Mouse (Mus musculus) neural tube, embryonic 15.5 days (tissue): ENCODE data around the gene Gm12185. TPM values are rescaled to one million over a fixed set of nuclear protein-coding genes. Genes with fewer than 3 reads are reported as not detected.
"Not testable (repeated sequence)": the region's sequence is repeated elsewhere in the genome, so short reads cannot be mapped to it uniquely, and the experiment has no call there.

ENCODE experiments used
- ATAC-seq: fragments of 200-750 bp; cut with Nextera tagmentation; 2 replicates; pipeline ENCODE4 v1.8.0; 2017; ENCODE audit warnings: mild to moderate bottlenecking, moderate TSS enrichment, moderate library complexity; ENCODE audit not compliant: low FRiP score
- H3K27ac ChIP-seq: fragments of 300-500 bp; sonication (generic); replicated peaks from 2 replicates; pipeline ENCODE4 v1.5.1; 2015; ENCODE audit warnings: mild to moderate bottlenecking, inconsistent platforms
- H3K27me3 ChIP-seq: fragments of 300-500 bp; sonication (generic); replicated peaks from 2 replicates; pipeline ENCODE4 v1.6.1; 2015; ENCODE audit warnings: inconsistent platforms
- H3K36me3 ChIP-seq: fragments of 300-500 bp; sonication (generic); 2 replicates; pipeline ENCODE4 v1.6.1; 2015; ENCODE audit warnings: inconsistent platforms
- H3K4me1 ChIP-seq: fragments of 300-500 bp; sonication (generic); 2 replicates; pipeline ENCODE4 v1.6.1; 2015; ENCODE audit warnings: inconsistent platforms
- H3K4me2 ChIP-seq: fragments of 300-500 bp; sonication (generic); 2 replicates; pipeline ENCODE4 v1.6.1; 2015; ENCODE audit warnings: inconsistent platforms, mild to moderate bottlenecking, moderate library complexity
- H3K4me3 ChIP-seq: fragments of 300-500 bp; sonication (generic); replicated peaks from 2 replicates; pipeline ENCODE4 v1.5.1; 2015; ENCODE audit warnings: mild to moderate bottlenecking, inconsistent platforms
- H3K9ac ChIP-seq: fragments of 300-500 bp; sonication (generic); replicated peaks from 2 replicates; pipeline ENCODE4 v1.6.1; 2015; ENCODE audit warnings: mild to moderate bottlenecking, inconsistent platforms
- H3K9me3 ChIP-seq: fragments of 300-500 bp; sonication (generic); replicated peaks from 2 replicates; pipeline ENCODE4 v1.6.1; 2016; ENCODE audit warnings: inconsistent platforms
- WGBS: fragments of 180-500 bp; shearing (Covaris S2); methylation state at CpG from one replicate; pipeline ENCODE4 v1.1.7; 2015; ENCODE audit warnings: mixed read lengths; 5-methylcytosine and 5-hydroxymethylcytosine counted together
- polyA plus RNA-seq: library from polyadenylated mRNA; unstranded; fragments of >200 nt; fragmentation: Nextera tagmentation; extraction: Ambion mirVana; gene quantifications from 2 replicates; pipeline ENCODE4 v1.2.1, GENCODE M21; 2015

Gene Gm12185
- polyA plus RNA-seq, 1 experiment from 2014 or later = not detected

GRCm38 (mm10) chr11:48978240-48978939, 13.6 kb downstream of the Gm12185 start, which contains the start of gene Olfr56:
TSS of gene Olfr56 (plus strand) at chr11:48978889.
- H3K4me2 ChIP-seq, H3K9ac ChIP-seq, H3K27me3 ChIP-seq, H3K4me1 ChIP-seq, H3K27ac ChIP-seq, H3K4me3 ChIP-seq, ATAC-seq, H3K36me3 ChIP-seq, H3K9me3 ChIP-seq: not testable (repeated sequence)
- WGBS = no CpG with 5 or more reads among the region's 1 CpGs

DNA sequence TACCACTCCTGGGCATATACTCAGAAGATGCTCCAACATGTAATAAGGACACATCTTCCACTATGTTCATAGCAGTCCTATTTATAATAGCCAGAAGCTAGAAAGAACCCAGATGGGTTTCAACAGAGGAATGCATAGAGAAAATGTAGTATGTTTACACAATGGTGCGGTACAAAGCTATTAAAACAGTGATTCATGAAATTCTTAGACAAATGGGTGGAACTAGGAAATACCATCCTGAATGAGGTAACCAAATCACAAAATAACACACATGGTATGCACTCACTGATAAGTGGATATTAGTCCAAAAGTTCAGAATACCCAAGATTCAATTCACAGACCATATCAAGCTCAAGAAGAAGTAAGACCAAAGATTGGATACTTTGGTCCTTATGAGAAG, 17.3 kb downstream of the Gm12185 start:
- H3K27ac ChIP-seq, H3K9ac ChIP-seq, H3K9me3 ChIP-seq, H3K4me3 ChIP-seq, ATAC-seq, H3K4me1 ChIP-seq, H3K27me3 ChIP-seq, H3K4me2 ChIP-seq, H3K36me3 ChIP-seq: not testable (repeated sequence)
- WGBS = no CpG with 5 or more reads among the region's 1 CpGs

- not testable (repeated sequence) for H3K27me3 ChIP-seq, ATAC-seq, H3K27ac ChIP-seq, H3K4me1 ChIP-seq, H3K9ac ChIP-seq, H3K4me2 ChIP-seq, H3K36me3 ChIP-seq, H3K9me3 ChIP-seq, H3K4me3 ChIP-seq
- WGBS = 95% methylated on average over 6 of the region's 6 CpGs
Observed at GRCm38 (mm10) chr11:48946090-48946489, 45.9 kb downstream of the Gm12185 start, which contains the start of gene Psme2b. TSS of gene Psme2b (minus strand) at chr11:48946190.

- H3K27ac ChIP-seq, H3K4me3 ChIP-seq, H3K9me3 ChIP-seq, H3K9ac ChIP-seq, H3K27me3 ChIP-seq, ATAC-seq, H3K36me3 ChIP-seq, H3K4me2 ChIP-seq, H3K4me1 ChIP-seq: not testable (repeated sequence)
Observed at GRCm38 (mm10) chr11:48939286-48939685, 52.7 kb downstream of the Gm12185 start.

GRCm38 (mm10) chr11:48935291-48935690, 56.7 kb downstream of the Gm12185 start:
- WGBS = no CpG with 5 or more reads among the region's 3 CpGs

GRCm38 (mm10) chr11:48933923-48934322, 58.1 kb downstream of the Gm12185 start:
- not testable (repeated sequence) for H3K4me3 ChIP-seq, H3K4me1 ChIP-seq, H3K9ac ChIP-seq, H3K9me3 ChIP-seq, H3K4me2 ChIP-seq, H3K27me3 ChIP-seq, H3K36me3 ChIP-seq, ATAC-seq, H3K27ac ChIP-seq
- 62% methylated on average over 1 of the region's 1 CpGs for WGBS

More at GRCm38 (mm10) chr11:48935291-48935690, 56.7 kb downstream of the Gm12185 start:
- H3K4me2 ChIP-seq, ATAC-seq, H3K9me3 ChIP-seq, H3K36me3 ChIP-seq, H3K9ac ChIP-seq, H3K4me3 ChIP-seq, H3K27me3 ChIP-seq, H3K4me1 ChIP-seq, H3K27ac ChIP-seq: not testable (repeated sequence)

- not testable (repeated sequence) for H3K36me3 ChIP-seq, H3K27ac ChIP-seq, H3K9me3 ChIP-seq, ATAC-seq, H3K4me1 ChIP-seq, H3K9ac ChIP-seq, H3K27me3 ChIP-seq, H3K4me2 ChIP-seq, H3K4me3 ChIP-seq
- WGBS = 90% methylated on average over 1 of the region's 1 CpGs
Observed at GRCm38 (mm10) chr11:48933422-48933821, 58.6 kb downstream of the Gm12185 start.

DNA sequence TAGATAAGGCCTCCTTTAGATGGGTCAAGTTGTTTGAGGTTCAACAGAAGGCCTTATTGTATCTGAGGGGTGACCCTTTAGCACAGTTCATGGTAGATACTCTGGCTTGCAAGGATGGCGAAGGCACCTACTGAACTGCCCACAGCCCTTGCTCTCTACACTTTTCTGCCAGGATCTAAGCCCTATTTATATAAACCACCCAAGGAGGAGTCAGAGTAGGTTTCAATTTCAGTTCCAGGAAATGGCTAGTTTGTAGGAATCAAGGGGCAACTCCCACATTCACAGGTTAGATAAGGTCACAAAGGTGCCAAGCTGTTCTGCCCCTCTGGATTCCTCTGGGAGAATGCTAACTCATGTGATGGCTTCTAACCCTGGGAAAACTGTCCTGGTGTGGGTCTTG, 64.0 kb downstream of the Gm12185 start:
- not testable (repeated sequence) for H3K9me3 ChIP-seq, H3K27ac ChIP-seq, ATAC-seq, H3K36me3 ChIP-seq, H3K9ac ChIP-seq, H3K4me1 ChIP-seq, H3K4me3 ChIP-seq, H3K4me2 ChIP-seq, H3K27me3 ChIP-seq
- WGBS = 89% methylated on average over 1 of the region's 1 CpGs

- H3K4me2 ChIP-seq, H3K27ac ChIP-seq, H3K9ac ChIP-seq, ATAC-seq, H3K4me3 ChIP-seq, H3K9me3 ChIP-seq, H3K36me3 ChIP-seq, H3K27me3 ChIP-seq, H3K4me1 ChIP-seq: not testable (repeated sequence)
Observed at GRCm38 (mm10) chr11:48926437-48926836, 65.6 kb downstream of the Gm12185 start.

DNA sequence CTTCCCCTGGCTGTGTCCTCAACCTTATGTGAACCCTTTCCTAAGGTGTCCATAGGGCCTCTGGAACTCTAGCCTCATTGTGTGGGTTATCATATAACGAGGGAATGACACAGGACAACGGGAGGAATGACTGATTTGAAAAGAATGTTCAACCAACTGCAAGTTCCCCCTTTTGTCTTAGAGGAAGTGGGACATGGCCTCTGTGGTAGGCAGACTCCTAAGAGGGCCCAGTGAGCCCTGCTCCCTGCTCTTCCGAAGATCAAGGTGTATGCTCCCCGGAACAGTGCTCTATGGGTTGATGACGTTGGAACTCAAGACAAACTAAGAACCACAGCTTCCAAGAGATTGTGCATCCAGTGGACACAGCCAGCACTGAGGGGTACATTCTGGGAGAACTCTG, 68.2 kb downstream of the Gm12185 start:
- H3K4me2 ChIP-seq, H3K27ac ChIP-seq, H3K4me3 ChIP-seq, H3K27me3 ChIP-seq, H3K9ac ChIP-seq, H3K36me3 ChIP-seq, H3K4me1 ChIP-seq, ATAC-seq, H3K9me3 ChIP-seq: not testable (repeated sequence)
- WGBS = 80% methylated on average over 5 of the region's 5 CpGs

DNA sequence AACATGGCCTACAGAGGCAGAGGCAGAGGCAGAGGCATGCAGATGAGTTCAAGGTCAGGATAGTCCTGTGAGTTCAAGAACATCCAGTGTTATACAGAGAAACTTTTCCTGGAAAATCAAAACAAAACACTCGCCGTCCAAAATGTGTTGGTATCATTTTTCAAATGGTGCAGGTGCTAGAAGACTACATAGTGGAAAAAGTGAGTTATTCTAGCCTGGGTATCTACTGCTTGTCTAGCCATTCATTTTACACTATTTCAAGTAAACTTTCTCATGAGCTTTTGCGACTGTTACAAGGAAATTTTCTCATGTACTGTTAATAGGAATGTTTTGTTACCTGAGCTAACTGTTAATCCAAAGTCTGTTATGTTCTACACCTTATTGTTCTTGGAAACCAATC, 73.6 kb downstream of the Gm12185 start:
- H3K4me1 ChIP-seq = no peaks in the 10 kb centered on the region
- no peak for ATAC-seq
- no peak overlapping the region for H3K27ac ChIP-seq
- WGBS = 92% methylated on average over 3 of the region's 3 CpGs
- H3K4me3 ChIP-seq = no peak overlapping the region
- H3K4me2 ChIP-seq = no peak overlapping the region
- no peaks in the 10 kb centered on the region for H3K36me3 ChIP-seq
- no peaks in the 10 kb centered on the region for H3K9me3 ChIP-seq
- H3K9ac ChIP-seq = no peak overlapping the region
- no peaks in the 10 kb centered on the region for H3K27me3 ChIP-seq

DNA sequence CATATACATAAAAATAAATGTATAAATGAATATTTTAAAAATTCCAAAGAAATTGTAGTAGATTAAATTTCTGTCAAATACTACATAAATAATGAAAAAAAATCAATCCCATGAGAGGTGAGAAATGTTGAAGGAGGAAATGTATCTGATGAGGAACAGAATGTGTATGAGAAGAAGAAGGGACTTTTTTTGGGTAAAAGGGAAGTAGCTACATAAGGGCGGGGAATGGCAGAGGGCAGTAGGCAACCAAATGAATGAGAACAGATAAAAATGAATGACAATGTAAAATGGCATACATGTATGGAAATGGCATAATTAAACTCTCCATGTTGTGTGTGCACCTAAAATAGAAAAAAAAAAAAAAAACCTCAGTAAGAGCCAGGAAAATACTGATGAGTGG, 78.4 kb downstream of the Gm12185 start:
- Histone ChIP-seq H3K4me2 (no peak overlapping the region), H3K27ac (no peak overlapping the region), H3K4me3 (no peak overlapping the region), H3K9me3 (no peaks in the 10 kb centered on the region), H3K27me3 (no peaks in the 10 kb centered on the region), H3K4me1 (no peaks in the 10 kb centered on the region), H3K9ac (no peak overlapping the region), H3K36me3 (no peaks in the 10 kb centered on the region)
- no peak for ATAC-seq
- WGBS = 100% methylated on average over 1 of the region's 1 CpGs

- Histone ChIP-seq H3K27ac (no peak overlapping the region), H3K4me2 (no peak overlapping the region), H3K4me3 (no peak overlapping the region), H3K9me3 (no peaks in the 10 kb centered on the region), H3K4me1 (no peaks in the 10 kb centered on the region), H3K36me3 (no peaks in the 10 kb centered on the region), H3K27me3 (no peaks in the 10 kb centered on the region), H3K9ac (no peak overlapping the region)
- 68% methylated on average over 1 of the region's 1 CpGs for WGBS
- no peak for ATAC-seq
Observed at GRCm38 (mm10) chr11:48908459-48908858, 83.6 kb downstream of the Gm12185 start.
